Comparison of ENCODE assay signal across 8 mouse cellular contexts in the genomic region with DNA sequence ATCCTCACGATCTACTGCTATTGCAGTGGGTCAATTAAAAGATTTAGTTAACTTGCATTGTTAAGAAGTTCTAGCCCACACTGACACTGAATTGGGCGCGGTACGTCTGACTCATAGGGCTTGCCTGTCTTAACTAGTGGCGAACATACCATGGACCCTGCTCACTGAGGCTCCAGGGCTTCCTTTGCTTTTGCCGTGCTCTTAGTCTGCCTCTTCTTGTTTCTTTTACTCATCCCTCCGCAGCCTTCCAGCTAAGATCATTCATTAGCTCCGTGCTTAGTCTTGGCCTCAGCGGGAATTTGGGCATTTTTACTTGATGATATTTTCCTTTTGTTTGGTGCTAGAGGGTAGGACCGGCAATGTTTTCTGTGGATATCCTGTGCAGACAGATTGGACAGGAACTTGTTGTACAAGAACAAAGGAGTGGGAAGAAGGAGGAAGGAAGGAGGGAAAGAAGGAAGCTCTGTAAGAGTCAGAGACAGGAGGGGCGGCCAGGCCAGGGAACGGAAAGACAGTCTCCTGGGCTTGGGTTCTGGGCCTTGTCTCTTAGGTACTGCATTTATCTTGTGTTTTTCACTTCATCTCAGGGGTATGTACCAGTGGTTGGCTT. TPM values are rescaled to one million over a fixed set of nuclear protein-coding genes. Genes with fewer than 3 reads are reported as not detected.
DNase-seq lines count a peak whose midpoint lies in the region; ATAC-seq lines count a peak whose summit lies in the region.

No protein-coding gene starts in this region.

- no peak for ATAC-seq in erythroblast, adult 5-6 weeks (replicated peaks; ENCODE audit: low FRiP score, poor library complexity, severe bottlenecking)

- peaks cover 47% of the 10 kb centered on the region for H3K4me1 ChIP-seq in erythroblast, embryonic 14.5 days (ENCODE audit: control insufficient read depth)

- peak; percentile 29 for DNase-seq in urinary bladder, postnatal 25 days (ENCODE audit: low spot score)
- DNase-seq in urinary bladder, postnatal 4 days (ENCODE audit: low spot score in 2 of 2) = no peak
- DNase-seq in liver = peak; percentile 32
- DNase-seq in yolk sac, embryonic 10.5 days (ENCODE audit: low spot score) = peak; percentile 20
- no peak for DNase-seq in spleen, adult 18-20 months
- no peak for DNase-seq in left cerebral cortex, adult 8-10 months (ENCODE audit: low spot score in 2 of 2)

- peaks cover under 1% of the 10 kb centered on the region for H3K36me3 ChIP-seq in erythroblast, embryonic 14.5 days (ENCODE audit: control insufficient read depth)

- no peaks in the 10 kb centered on the region for H3K9me3 ChIP-seq in erythroblast, embryonic 14.5 days (ENCODE audit: control insufficient read depth, low read length)

- H3K4me3 ChIP-seq in erythroblast, embryonic 14.5 days (replicated peaks) = peak overlapping the region; percentile 12

- H3K27me3 ChIP-seq in erythroblast, embryonic 14.5 days (ENCODE audit: control insufficient read depth) = no peaks in the 10 kb centered on the region

RNA-seq across cellular contexts. Expression of a gene that starts 57.1 kb away (rescaled TPM):
- 0.05 TPM in 1 of 2 replicates, not detected in the other for polyA plus RNA-seq in erythroblast, embryonic 14.5 days (2012)
- total RNA-seq in erythroblast, adult 5-6 weeks (2015; ENCODE audit: low replicate concordance) = 4.4 and 4.8 TPM in 2 replicates
- total RNA-seq in erythroblast, adult 5-6 weeks (2017; ENCODE audit: low replicate concordance) = 4.9 and 8.3 TPM in 2 replicates
- 1 to 10 TPM; 5.8 to 8.1 (median 7.8) TPM for total RNA-seq in left cerebral cortex, adult 8-10 months (2022)

RNA-seq across cellular contexts. Expression of a gene that starts 58.5 kb away (rescaled TPM):
- polyA plus RNA-seq in erythroblast, embryonic 14.5 days (2012) = 0.16 and 0.21 TPM in 2 replicates
- 1.3 and 8.6 TPM in 2 replicates for total RNA-seq in erythroblast, adult 5-6 weeks (2015; ENCODE audit: low replicate concordance)
- 1.5 and 5.4 TPM in 2 replicates for total RNA-seq in erythroblast, adult 5-6 weeks (2017; ENCODE audit: low replicate concordance)
- total RNA-seq in left cerebral cortex, adult 8-10 months (2022) = 10 to 100 TPM; 58.0 to 62.1 (median 60.6) TPM

Comparison
In these comparisons a context has a peak if more than half of its experiments do, and no peak if none do; other contexts are left out.
1. DNase-seq: peak in urinary bladder, postnatal 25 days (single experiment), liver (single experiment) and yolk sac, embryonic 10.5 days (single experiment); none in urinary bladder, postnatal 4 days (0 of 2), spleen, adult 18-20 months (0 of 2) and left cerebral cortex, adult 8-10 months (0 of 2).
2. RNA of a gene that starts 58.5 kb away (total RNA-seq): 58.0 to 62.1 TPM in left cerebral cortex, adult 8-10 months; 1.3 to 8.6 TPM in erythroblast, adult 5-6 weeks; every median in the first group is over 4 times any median in the second.